Mouse (Mus musculus): Measurements from ENCODE around the gene Npat.

GRCm38 (mm10) chr9:53596971-53597600, 60.2 kb downstream of the Npat start:
- TF ChIP-seq CTCF (IDR thresholded peaks at IDR 0.05; ENCODE audit: low read depth, low read length): no peak
- no peak for TF ChIP-seq GATA1 (IDR thresholded peaks at IDR 0.05; ENCODE audit: borderline replicate concordance, low read length)
- TF ChIP-seq POLR2AphosphoS5 (IDR thresholded peaks at IDR 0.05; ENCODE audit: insufficient replicate concordance, low read depth, low read length): no peak
- TF ChIP-seq GATA2 (IDR thresholded peaks at IDR 0.05; ENCODE audit: borderline replicate concordance, low read depth, low read length): no peak

Measured in G1E (cell line).